Mouse (Mus musculus) heart, postnatal 0 days (tissue): ENCODE results near the gene Dlg4.

Experiments
- CTCF ChIP-seq: IDR thresholded peaks from 2 replicates; pipeline ENCODE4 v1.5.1; 2016; ENCODE audit warnings: antibody characterized with exemption, control low read depth, low read depth
- EP300 ChIP-seq: IDR thresholded peaks from 2 replicates; pipeline ENCODE4 v1.6.1; 2016; ENCODE audit warnings: antibody characterized with exemption, low read depth

DNA sequence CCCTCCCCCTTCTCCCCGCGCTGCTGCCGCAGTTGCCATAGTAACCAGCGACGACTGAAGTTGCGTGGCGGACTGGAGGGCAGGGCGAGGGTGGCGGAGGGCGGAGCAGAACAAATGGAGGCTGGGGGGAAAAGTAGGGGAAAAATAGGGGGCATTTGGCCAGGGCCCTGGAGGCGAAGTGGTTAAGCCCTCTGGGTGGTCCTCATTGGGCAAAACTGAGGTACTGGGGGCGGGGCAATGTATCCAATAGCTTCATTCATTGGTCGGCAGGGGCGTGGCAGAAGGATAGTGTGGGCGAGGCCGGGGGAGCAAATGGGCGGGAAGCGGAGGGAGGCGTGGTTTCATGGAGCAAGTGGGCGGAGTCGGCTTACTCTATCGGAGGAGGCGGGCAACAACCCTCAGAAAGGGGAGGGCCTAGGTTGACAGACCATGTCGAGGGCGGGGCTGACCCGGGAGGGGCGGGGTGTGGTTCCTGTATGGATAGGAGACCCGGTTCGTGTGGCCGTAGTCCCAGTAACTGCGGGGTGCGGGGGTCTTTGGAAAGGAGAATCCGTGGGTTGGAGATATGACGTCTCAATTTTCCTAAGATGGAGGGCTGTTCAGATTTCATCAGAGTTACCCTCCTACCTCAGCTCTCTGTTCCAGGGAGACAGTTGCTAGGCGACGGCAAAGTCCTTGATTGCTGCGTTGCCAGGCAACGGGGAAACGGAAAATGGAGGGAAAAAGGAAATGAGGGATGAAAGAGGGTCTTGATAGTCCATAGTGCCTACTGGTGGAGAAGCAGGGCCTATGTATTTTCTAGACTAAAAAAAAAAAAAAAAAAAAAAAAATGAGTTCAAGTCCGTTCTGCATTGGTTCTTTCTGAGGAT lies 4.8 kb downstream of the Dlg4 start:
- TF ChIP-seq CTCF (no peak), EP300 (no peak)
